Comparison of ENCODE assay signal across 28 mouse cellular contexts in the genomic region with DNA sequence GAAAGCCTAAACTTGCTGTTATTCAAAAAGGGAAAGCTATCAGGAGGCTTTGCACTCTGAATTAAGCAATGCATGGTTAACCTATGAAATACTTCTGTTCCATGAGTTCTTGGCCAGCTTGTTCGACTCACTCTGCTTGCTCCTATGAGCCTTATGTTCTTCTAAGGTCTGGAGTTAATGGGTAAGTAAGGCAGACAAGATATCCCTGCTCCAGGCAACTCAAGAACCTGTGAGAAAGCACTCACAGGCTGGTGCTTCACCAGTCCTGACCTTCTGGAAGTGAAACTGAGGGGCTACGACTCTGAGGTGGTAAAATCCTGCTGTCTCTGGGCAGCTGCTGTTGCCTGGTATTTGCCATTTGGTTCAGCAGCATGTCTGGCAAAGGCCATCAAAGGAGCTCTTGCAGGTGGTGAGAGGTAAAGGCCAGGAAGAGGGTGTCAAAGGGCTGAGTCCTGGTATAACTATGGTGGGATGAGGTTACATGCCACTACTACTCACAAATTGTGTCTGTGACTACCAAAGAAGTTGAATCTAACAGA.
DNase-seq lines count a peak whose midpoint lies in the region; ATAC-seq and TF ChIP-seq lines count a peak whose summit lies in the region.
"Had no signal": no experiment of that assay in that cellular context is flagged by ENCODE, and none has a peak within 500 bp of the region (broad histone marks: within the 10 kb centered on the region; RNA-seq: fewer than 3 reads in every experiment).

No protein-coding gene starts in this region.

- no peaks in the 10 kb centered on the region for H3K27me3 ChIP-seq in lung, embryonic 14.5 days (ENCODE audit: insufficient read depth, low read length)
- no peaks in the 10 kb centered on the region for H3K27me3 ChIP-seq in C2C12 (ENCODE audit: control insufficient read depth, insufficient read depth, insufficient read length)
- H3K27me3 ChIP-seq in embryonic facial prominence, embryonic 13.5 days: no peaks in the 10 kb centered on the region
- H3K27me3 ChIP-seq in stomach, embryonic 16.5 days (ENCODE audit: control insufficient read depth, insufficient read depth, low read length): no peaks in the 10 kb centered on the region
- H3K27me3 ChIP-seq: heart, embryonic 12.5 days; kidney, embryonic 15.5 days; limb, embryonic 15.5 days; midbrain, embryonic 15.5 days had no signal

- no peaks in the 10 kb centered on the region for H3K9me3 ChIP-seq in lung, embryonic 14.5 days (ENCODE audit: low read depth, low read length)
- no peaks in the 10 kb centered on the region for H3K9me3 ChIP-seq in embryonic facial prominence, embryonic 13.5 days
- H3K9me3 ChIP-seq in stomach, embryonic 16.5 days (replicated peaks; ENCODE audit: control insufficient read depth, low read length): no peaks in the 10 kb centered on the region
- H3K9me3 ChIP-seq: heart, embryonic 12.5 days; hindbrain, embryonic 10.5 days; kidney, embryonic 15.5 days; limb, embryonic 15.5 days; midbrain, embryonic 15.5 days had no signal

- WGBS in lung, embryonic 14.5 days: 63% methylated on average over 2 of the region's 2 CpGs
- whole genome bisulfite sequencing in embryonic facial prominence, embryonic 13.5 days: 47% methylated on average over 2 of the region's 2 CpGs
- 71% methylated on average over 2 of the region's 2 CpGs for WGBS in stomach, embryonic 16.5 days

- no peaks in the 10 kb centered on the region for H3K79me3 ChIP-seq in C2C12 (ENCODE audit: low read depth)

- H3ac ChIP-seq in C2C12 (ENCODE audit: control insufficient read depth, insufficient read length, low read depth): no peak overlapping the region

- no peak for TF ChIP-seq CTCF in lung, embryonic 14.5 days (IDR thresholded peaks at IDR 0.05; ENCODE audit: low read depth)
- TF ChIP-seq CTCF in C2C12 (IDR thresholded peaks at IDR 0.05; ENCODE audit: control insufficient read depth, insufficient read depth, insufficient read length): no peak

- H3K27ac ChIP-seq in lung, embryonic 14.5 days (ENCODE audit: low read depth): peak overlapping the region; percentile 82
- peak overlapping the region; percentile 81 for H3K27ac ChIP-seq in embryonic facial prominence, embryonic 13.5 days
- peak overlapping the region; percentile 67; the same call in 1 of the 2 replicates for H3K27ac ChIP-seq in stomach, embryonic 16.5 days (ENCODE audit: low read length)
- H3K27ac ChIP-seq: hindbrain, embryonic 10.5 days; hindbrain, postnatal 0 days; kidney, embryonic 15.5 days; liver, embryonic 14.5 days; midbrain, embryonic 15.5 days had no signal

- H3K79me2 ChIP-seq in C2C12 (ENCODE audit: control insufficient read depth, insufficient read depth): no peaks in the 10 kb centered on the region

- ATAC-seq in lung, embryonic 14.5 days (ENCODE audit: insufficient read depth): no peak
- ATAC-seq in embryonic facial prominence, embryonic 13.5 days (ENCODE audit: insufficient number of reproducible peaks, insufficient read depth, low FRiP score, low TSS enrichment, low read depth): no peak
- no peak for ATAC-seq in stomach, embryonic 16.5 days (ENCODE audit: insufficient read depth, low FRiP score)
- ATAC-seq: forebrain, embryonic 16.5 days; hindbrain, postnatal 0 days; intestine, postnatal 0 days; lung, postnatal 0 days; midbrain, embryonic 15.5 days had no signal

- H3K4me2 ChIP-seq in lung, embryonic 14.5 days: no peak overlapping the region
- H3K4me2 ChIP-seq in embryonic facial prominence, embryonic 13.5 days: 0 out of 2 replicates have a peak overlapping the region, but pooled peaks have one; percentile 0
- no peak overlapping the region for H3K4me2 ChIP-seq in stomach, embryonic 16.5 days (ENCODE audit: low read depth, low read length)
- H3K4me2 ChIP-seq: heart, embryonic 12.5 days; kidney, embryonic 15.5 days; limb, embryonic 15.5 days; midbrain, embryonic 15.5 days had no signal

- DNase-seq in lung, embryonic 14.5 days: no peak
- no peak for DNase-seq in lung, postnatal 4 days
- DNase-seq in kidney, adult 9 months: no peak
- no peak for DNase-seq in adipocyte (ENCODE audit: low spot score)
- DNase-seq: adrenal gland, postnatal 36 days; B cell, adult 2 months; cerebellum, adult 11 months; cerebellum, adult 9-11 months; gastrocnemius, postnatal 25 days; heart, adult 18-20 months; heart, postnatal 10 days; kidney, postnatal 36 days; layer of hippocampus, adult 9-11 months; right cerebral cortex, adult 18-20 months; right cerebral cortex, postnatal 4 days had no signal

- H3K4me1 ChIP-seq in lung, embryonic 14.5 days (ENCODE audit: insufficient read depth): peaks cover 12% of the 10 kb centered on the region; the same call in 1 of the 2 replicates
- peaks cover 37% of the 10 kb centered on the region for H3K4me1 ChIP-seq in embryonic facial prominence, embryonic 13.5 days
- H3K4me1 ChIP-seq in stomach, embryonic 16.5 days (ENCODE audit: control insufficient read depth, insufficient read depth, low read length): 0 out of 2 replicates have a peak, but pooled peaks cover 12% of the 10 kb centered on the region
- H3K4me1 ChIP-seq: kidney, embryonic 15.5 days; midbrain, embryonic 15.5 days had no signal

- H3K4me3 ChIP-seq in lung, embryonic 14.5 days (ENCODE audit: low read depth, low read length): no peak overlapping the region
- no peak overlapping the region for H3K4me3 ChIP-seq in C2C12 (ENCODE audit: insufficient read depth, poor library complexity, severe bottlenecking)
- H3K4me3 ChIP-seq in embryonic facial prominence, embryonic 13.5 days: no peak overlapping the region
- no peak overlapping the region for H3K4me3 ChIP-seq in stomach, embryonic 16.5 days (replicated peaks; ENCODE audit: low read length)
- H3K4me3 ChIP-seq: heart, embryonic 12.5 days; hindbrain, embryonic 10.5 days; kidney, embryonic 15.5 days; limb, embryonic 15.5 days; midbrain, embryonic 15.5 days had no signal

- no peak overlapping the region for H3K9ac ChIP-seq in lung, embryonic 14.5 days
- no peak overlapping the region for H3K9ac ChIP-seq in embryonic facial prominence, embryonic 13.5 days
- H3K9ac ChIP-seq in stomach, embryonic 16.5 days (ENCODE audit: low read length): no peak overlapping the region
- H3K9ac ChIP-seq: heart, embryonic 12.5 days; kidney, embryonic 15.5 days; limb, embryonic 15.5 days; liver, embryonic 14.5 days; midbrain, embryonic 15.5 days had no signal

- no peaks in the 10 kb centered on the region for H3K36me3 ChIP-seq in lung, embryonic 14.5 days (ENCODE audit: insufficient read depth)
- no peaks in the 10 kb centered on the region for H3K36me3 ChIP-seq in C2C12 (ENCODE audit: control insufficient read depth, insufficient read depth)
- H3K36me3 ChIP-seq in embryonic facial prominence, embryonic 13.5 days: no peaks in the 10 kb centered on the region
- no peaks in the 10 kb centered on the region for H3K36me3 ChIP-seq in stomach, embryonic 16.5 days (ENCODE audit: control insufficient read depth, insufficient read depth, low read length)
- H3K36me3 ChIP-seq: heart, embryonic 12.5 days; hindbrain, embryonic 10.5 days; kidney, embryonic 15.5 days; limb, embryonic 15.5 days; midbrain, embryonic 15.5 days had no signal

TF ChIP-seq in C2C12, 6 proteins besides CTCF, POLR2A, EP300 and RAD21:
- TF ChIP-seq USF1 (IDR thresholded peaks at IDR 0.05; ENCODE audit: low read depth) (no peak), CEBPB (IDR thresholded peaks at IDR 0.05; ENCODE audit: low read depth) (peak; percentile 13)
